Mouse (Mus musculus): ENCODE measurements around the gene Ppl.

GRCm38 (mm10) chr16:5155014-5155413 is 22.8 kb upstream of the Ppl start:
- TF ChIP-seq CHD2 (IDR thresholded peaks at IDR 0.05; ENCODE audit: low read depth, low read length) (no peak), MAFK (IDR thresholded peaks at IDR 0.05; ENCODE audit: insufficient read depth, low read depth, low read length) (no peak), ZNF384 (IDR thresholded peaks at IDR 0.05; ENCODE audit: low read depth, low read length) (no peak), HCFC1 (IDR thresholded peaks at IDR 0.05; ENCODE audit: borderline replicate concordance, insufficient read depth, low read length) (no peak)

Measured in ES-E14 (cell line).